ENCODE assay signal across 36 mouse cellular contexts in the genomic region with DNA sequence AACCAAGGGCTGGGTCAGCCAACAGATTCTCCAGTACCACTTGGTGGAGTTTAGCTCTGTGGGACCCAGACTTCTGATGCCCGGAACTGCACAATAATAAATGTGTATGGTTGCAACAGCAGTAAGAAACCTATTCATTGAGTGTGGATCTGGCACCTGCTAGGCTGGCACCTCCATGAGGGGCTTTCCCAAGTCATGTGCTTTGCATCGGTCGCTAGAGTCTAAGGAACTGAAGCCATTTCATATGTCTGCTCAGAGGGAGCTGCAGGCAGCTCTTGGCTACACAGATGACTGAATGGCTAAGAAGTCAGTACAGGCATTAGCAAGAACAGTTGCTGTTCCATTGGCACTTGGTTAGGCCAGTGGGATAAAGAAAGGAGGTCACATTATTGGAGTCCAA.
"Had no signal": no experiment of that assay in that cellular context is flagged by ENCODE, and none has a peak within 500 bp of the region (broad histone marks: within the 10 kb centered on the region; RNA-seq: fewer than 3 reads in every experiment).

No protein-coding gene starts in this region.

- H3K9me3 ChIP-seq: heart, embryonic 10.5 days; heart, embryonic 12.5 days; heart, embryonic 13.5 days; heart, embryonic 15.5 days; hindbrain, embryonic 10.5 days; hindbrain, embryonic 12.5 days; hindbrain, embryonic 13.5 days; hindbrain, embryonic 15.5 days; intestine, embryonic 15.5 days; kidney, embryonic 15.5 days had no signal

- ATAC-seq: hindbrain, embryonic 16.5 days; hindbrain, postnatal 0 days; inflammation-experienced regulatory T-cells, adult 6 months; intestine, embryonic 15.5 days; intestine, embryonic 16.5 days; intestine, postnatal 0 days had no signal

- H3K27me3 ChIP-seq: heart, embryonic 12.5 days; heart, embryonic 15.5 days; hindbrain, embryonic 12.5 days; hindbrain, embryonic 13.5 days; hindbrain, embryonic 15.5 days; intestine, embryonic 15.5 days; kidney, embryonic 15.5 days had no signal

- H3K27ac ChIP-seq: heart, embryonic 10.5 days; heart, embryonic 13.5 days; heart, embryonic 15.5 days; hindbrain, embryonic 10.5 days; hindbrain, embryonic 12.5 days; hindbrain, embryonic 13.5 days; hindbrain, embryonic 14.5 days; hindbrain, embryonic 15.5 days; hindbrain, postnatal 0 days; intestine, embryonic 15.5 days; kidney, embryonic 15.5 days; kidney, postnatal 0 days; layer of hippocampus, adult 2 months; left cerebral cortex, adult 2 months had no signal

- H3K9ac ChIP-seq: heart, embryonic 12.5 days; heart, embryonic 13.5 days; heart, embryonic 15.5 days; hindbrain, embryonic 12.5 days; hindbrain, embryonic 13.5 days; hindbrain, embryonic 14.5 days; hindbrain, embryonic 15.5 days; intestine, embryonic 15.5 days; kidney, embryonic 15.5 days had no signal

- H3K36me3 ChIP-seq: heart, embryonic 10.5 days; heart, embryonic 12.5 days; heart, embryonic 13.5 days; heart, embryonic 15.5 days; hindbrain, embryonic 10.5 days; hindbrain, embryonic 12.5 days; hindbrain, embryonic 13.5 days; hindbrain, embryonic 15.5 days; intestine, embryonic 15.5 days; kidney, embryonic 15.5 days had no signal

- H3K4me1 ChIP-seq: hindbrain, embryonic 12.5 days; hindbrain, embryonic 13.5 days; hindbrain, embryonic 15.5 days had no signal

- H3K4me3 ChIP-seq: heart, embryonic 10.5 days; heart, embryonic 12.5 days; heart, embryonic 13.5 days; heart, embryonic 15.5 days; hindbrain, embryonic 10.5 days; hindbrain, embryonic 12.5 days; hindbrain, embryonic 13.5 days; hindbrain, embryonic 15.5 days; intestine, embryonic 15.5 days; kidney, embryonic 15.5 days; layer of hippocampus, adult 2 months; left cerebral cortex, adult 2 months had no signal

- H3K4me2 ChIP-seq: heart, embryonic 11.5 days; heart, embryonic 12.5 days; heart, embryonic 13.5 days; heart, embryonic 15.5 days; hindbrain, embryonic 12.5 days; hindbrain, embryonic 13.5 days; hindbrain, embryonic 14.5 days; hindbrain, embryonic 15.5 days; intestine, embryonic 15.5 days; kidney, embryonic 15.5 days had no signal

- DNase-seq: heart, postnatal 10 days; heart, postnatal 14 days; heart, postnatal 36 days; heart, postnatal 4 days; kidney, adult 11 months; kidney, adult 18-20 months; kidney, adult 2 months; kidney, adult 8-10 months; kidney, adult 9 months; kidney, postnatal 10 days; kidney, postnatal 14 days; kidney, postnatal 25 days; kidney, postnatal 36 days; kidney, postnatal 4 days; layer of hippocampus, adult 9-11 months; layer of hippocampus, postnatal 36 days had no signal
